Mouse (Mus musculus): ENCODE data around the gene Gm45021. TPM values are rescaled to one million over a fixed set of nuclear protein-coding genes. Genes with fewer than 3 reads are reported as not detected.

Gene Gm45021
- total RNA-seq, 1 experiment from 2014 or later: not detected

- ATAC-seq (replicated peaks; ENCODE audit: insufficient number of reproducible peaks, low FRiP score, low TSS enrichment, poor library complexity, severe bottlenecking): no peak
Observed at GRCm38 (mm10) chr6:48637811-48638500, 48.5 kb downstream of the Gm45021 start.

- ATAC-seq (replicated peaks; ENCODE audit: insufficient number of reproducible peaks, low FRiP score, low TSS enrichment, poor library complexity, severe bottlenecking): no peak
Observed at GRCm38 (mm10) chr6:48638553-48638952, 49.1 kb downstream of the Gm45021 start.

DNA sequence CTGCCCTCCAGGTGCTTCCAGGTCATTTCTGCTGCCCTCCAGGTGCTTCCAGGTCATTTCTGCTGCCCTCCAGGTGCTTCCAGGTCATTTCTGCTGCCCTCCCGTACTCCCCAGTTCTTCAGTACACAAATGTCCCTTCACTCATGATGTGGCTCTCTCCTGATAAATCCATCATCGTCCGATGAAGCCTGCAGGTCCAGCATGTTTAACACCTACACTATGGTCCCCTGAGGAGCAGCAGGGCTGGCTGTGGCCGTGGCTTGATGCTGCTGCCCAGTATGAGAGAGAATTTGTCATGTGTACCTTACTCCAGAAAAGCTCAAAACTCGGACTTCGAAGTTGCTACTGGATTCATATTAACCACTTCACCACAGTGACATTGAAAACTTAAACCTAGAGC lies 52.0 kb downstream of the Gm45021 start:
- no peak for ATAC-seq (replicated peaks; ENCODE audit: insufficient number of reproducible peaks, low FRiP score, low TSS enrichment, poor library complexity, severe bottlenecking)

GRCm38 (mm10) chr6:48642764-48643292 lies 53.4 kb downstream of the Gm45021 start:
- no peak for ATAC-seq (replicated peaks; ENCODE audit: insufficient number of reproducible peaks, low FRiP score, low TSS enrichment, poor library complexity, severe bottlenecking)

GRCm38 (mm10) chr6:48645660-48646308 lies 56.4 kb downstream of the Gm45021 start:
- no peak for ATAC-seq (replicated peaks; ENCODE audit: insufficient number of reproducible peaks, low FRiP score, low TSS enrichment, poor library complexity, severe bottlenecking)

DNA sequence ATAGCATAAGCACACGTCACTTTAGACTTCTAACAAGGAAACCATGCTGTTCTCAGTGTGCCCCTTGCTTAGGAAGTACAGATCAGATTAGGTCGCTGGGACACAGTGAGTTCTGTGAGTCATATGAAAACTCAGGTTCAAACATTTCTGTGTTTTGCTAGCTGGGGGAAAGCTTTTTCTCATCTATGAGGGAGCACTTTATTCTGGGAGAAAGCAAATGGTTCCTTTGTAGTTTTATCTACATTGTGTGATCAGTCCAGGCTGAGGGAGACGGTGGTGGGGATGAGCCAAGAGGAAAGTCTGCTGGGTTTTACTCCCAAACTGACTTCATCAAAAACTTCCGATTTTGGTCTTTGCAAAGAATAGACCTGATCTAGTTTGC lies 56.9 kb downstream of the Gm45021 start:
- no peak for ATAC-seq (replicated peaks; ENCODE audit: insufficient number of reproducible peaks, low FRiP score, low TSS enrichment, poor library complexity, severe bottlenecking)

- 0 out of 2 replicates have a peak, but pooled peaks have one; percentile 61 for ATAC-seq (replicated peaks; ENCODE audit: insufficient number of reproducible peaks, low FRiP score, low TSS enrichment, poor library complexity, severe bottlenecking)
Observed at GRCm38 (mm10) chr6:48646995-48647394, 57.6 kb downstream of the Gm45021 start, which contains the start of gene Gimap8. Gimap8 (plus strand) TSS chr6:48647234.

- no peak for ATAC-seq (replicated peaks; ENCODE audit: insufficient number of reproducible peaks, low FRiP score, low TSS enrichment, poor library complexity, severe bottlenecking)
Observed at GRCm38 (mm10) chr6:48647611-48648010, 58.2 kb downstream of the Gm45021 start.

DNA sequence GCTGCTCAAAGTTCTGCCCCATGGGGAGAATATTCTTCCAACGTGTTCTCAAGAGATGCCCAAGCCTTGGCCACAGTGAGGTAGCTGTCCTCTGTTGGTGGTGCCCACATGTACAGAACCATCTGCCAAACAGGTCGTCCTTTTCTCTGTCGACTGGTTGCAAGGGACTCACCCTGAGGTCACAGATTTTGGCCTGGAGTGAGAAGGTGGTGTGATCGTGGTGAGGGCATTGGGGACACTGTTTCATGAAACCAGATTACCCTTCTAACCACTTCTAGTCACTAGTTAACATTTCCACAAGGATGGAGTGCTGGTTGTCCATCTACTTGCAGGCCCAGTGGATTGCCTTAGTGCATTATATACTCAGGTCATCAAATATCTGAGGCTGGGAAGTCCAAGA lies 59.4 kb downstream of the Gm45021 start:
- no peak for ATAC-seq (replicated peaks; ENCODE audit: insufficient number of reproducible peaks, low FRiP score, low TSS enrichment, poor library complexity, severe bottlenecking)

- ATAC-seq (replicated peaks; ENCODE audit: insufficient number of reproducible peaks, low FRiP score, low TSS enrichment, poor library complexity, severe bottlenecking): no peak
Observed at GRCm38 (mm10) chr6:48650041-48650440, 60.6 kb downstream of the Gm45021 start.

GRCm38 (mm10) chr6:48658721-48659120 lies 69.3 kb downstream of the Gm45021 start:
- no peak for ATAC-seq (replicated peaks; ENCODE audit: insufficient number of reproducible peaks, low FRiP score, low TSS enrichment, poor library complexity, severe bottlenecking)

Other genes starting within 250 kb of the Gm45021 start
- gene Krba1, start 194.0 kb upstream of the Gm45021 start, total RNA-seq (2017): 1.1 to 4.7 TPM (median 2.1 TPM) in 3 replicates
- 5.4 to 17.3 TPM (median 17.0 TPM) in 3 replicates for gene Zfp467, start 143.8 kb upstream of the Gm45021 start, total RNA-seq (2017)
- gene Sspo, start 141.4 kb upstream of the Gm45021 start, total RNA-seq (2017): 0.10 to 2.7 TPM (median 0.39 TPM) in 3 replicates
- 1.8 TPM in 1 of 3 replicates, not detected in the others for gene Atp6v0e2, start 52.0 kb upstream of the Gm45021 start, total RNA-seq (2017)
- gene Lrrc61, start 34.8 kb upstream of the Gm45021 start, total RNA-seq (2017): 11.2 to 24.6 TPM (median 14.3 TPM) in 3 replicates
- gene Rarres2, start 16.8 kb upstream of the Gm45021 start, total RNA-seq (2017): not detected in 3 replicates
- 0.85 to 5.5 TPM (median 2.1 TPM) in 3 replicates for gene Repin1, start 4.3 kb downstream of the Gm45021 start, total RNA-seq (2017)
- 7.7 TPM in 1 of 3 replicates, not detected in the others for gene Gm44965, start 4.3 kb downstream of the Gm45021 start, total RNA-seq (2017)
- 2.6 to 2.8 TPM (median 2.6 TPM) in 3 replicates for gene Zfp775, start 12.5 kb downstream of the Gm45021 start, total RNA-seq (2017)
- gene AI854703, start 37.2 kb downstream of the Gm45021 start, total RNA-seq (2017): 0.19 to 0.21 TPM in 2 of 3 replicates, not detected in the other
- gene Gimap8, start 57.6 kb downstream of the Gm45021 start, total RNA-seq (2017): 132 to 417 TPM (median 134 TPM) in 3 replicates
- gene Gimap9, start 86.5 kb downstream of the Gm45021 start, total RNA-seq (2017): 104 to 288 TPM (median 141 TPM) in 3 replicates
- 697 to 2,222 TPM (median 742 TPM) in 3 replicates for gene Gimap4, start 94.9 kb downstream of the Gm45021 start, total RNA-seq (2017)
- 355 to 968 TPM (median 415 TPM) in 3 replicates for gene Gimap6, start 118.6 kb downstream of the Gm45021 start, total RNA-seq (2017)
- gene Gm28053, start 129.0 kb downstream of the Gm45021 start, total RNA-seq (2017): 17.6 to 57.0 TPM (median 34.4 TPM) in 3 replicates
- 67.2 to 199 TPM (median 74.1 TPM) in 3 replicates for gene Gimap7, start 129.0 kb downstream of the Gm45021 start, total RNA-seq (2017)
- 99.2 to 313 TPM (median 123 TPM) in 3 replicates for gene Gimap1, start 149.4 kb downstream of the Gm45021 start, total RNA-seq (2017)
- 91.7 to 178 TPM (median 113 TPM) in 3 replicates for gene Gimap5, start 156.6 kb downstream of the Gm45021 start, total RNA-seq (2017)
- gene Gimap3, start 181.2 kb downstream of the Gm45021 start, total RNA-seq (2017): 92.2 to 334 TPM (median 99.5 TPM) in 3 replicates